Mouse (Mus musculus): ENCODE measurements at regions not wholly inside any gene's neighbourhood (a gene's known extent, or its start where the extent isn't known, plus 50 kb on each side); places are given as distances from the start of the nearest gene placed in this dataset.
A peak's percentile ranks its signal among the peaks of the same experiment; 100 is the strongest.
"Not testable (repeated sequence)": the region's sequence is repeated elsewhere in the genome, so short reads cannot be mapped to it uniquely, and the experiment has no call there.

DNA sequence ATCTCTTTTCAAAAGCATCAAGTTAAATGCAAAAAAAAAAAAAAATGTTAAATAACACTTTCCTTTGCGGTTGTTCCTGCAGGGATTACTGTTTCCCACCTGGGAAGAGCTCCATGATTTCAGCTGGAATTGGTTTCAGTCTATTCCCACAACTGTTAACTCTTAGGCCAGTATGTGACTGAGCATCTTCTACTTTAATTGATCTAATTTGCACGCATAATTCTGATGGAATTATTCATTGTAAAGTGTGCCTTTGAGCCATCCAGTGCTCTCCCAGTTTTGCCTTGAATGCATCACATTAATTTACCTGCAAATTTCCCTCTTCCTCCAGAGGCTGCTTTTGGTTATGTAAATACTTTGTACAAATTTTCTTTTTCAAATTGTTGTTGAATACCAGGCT is 114.4 kb upstream of the Bet1 start:
- ATAC-seq (ENCODE audit: low FRiP score) = no peak
- Histone ChIP-seq H3K27ac (ENCODE audit: low read depth, low read length) (no peak overlapping the region), H3K9me3 (ENCODE audit: control insufficient read depth, low read length) (no peaks in the 10 kb centered on the region), H3K4me2 (replicated peaks; ENCODE audit: low read depth, low read length) (no peak overlapping the region), H3K4me3 (ENCODE audit: low read depth, low read length) (no peak overlapping the region), H3K4me1 (replicated peaks; ENCODE audit: control insufficient read depth, insufficient read depth, low read length) (no peaks in the 10 kb centered on the region), H3K36me3 (ENCODE audit: control insufficient read depth, insufficient read depth, low read length) (no peaks in the 10 kb centered on the region), H3K27me3 (ENCODE audit: control insufficient read depth, insufficient read depth, low read length) (no peaks in the 10 kb centered on the region), H3K9ac (ENCODE audit: low read depth, low read length) (no peak overlapping the region)
- DNase-seq (ENCODE audit: low spot score) = no peak
- 66% methylated on average over 2 of the region's 2 CpGs for WGBS

DNA sequence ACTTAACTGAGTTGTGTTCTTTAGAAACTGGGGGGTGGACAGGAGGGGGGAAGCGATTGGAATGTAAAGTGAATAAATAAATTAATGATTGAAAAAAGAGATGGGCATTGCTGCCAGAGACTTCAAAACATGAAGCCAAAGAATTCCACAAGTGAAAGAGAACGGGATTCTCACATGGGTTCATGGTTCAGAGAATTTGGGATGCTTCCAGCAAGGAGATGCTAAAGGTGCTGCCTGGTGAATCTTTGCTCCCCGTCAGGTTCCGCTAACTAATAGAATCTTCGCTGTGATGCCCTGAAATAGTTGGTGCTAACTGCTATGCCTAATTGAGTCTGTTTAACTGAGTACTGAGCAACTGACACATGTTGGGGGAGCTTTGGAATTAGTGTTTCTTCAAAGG is 118.9 kb upstream of the Bet1 start:
- H3K4me2 ChIP-seq (replicated peaks; ENCODE audit: low read depth, low read length) = no peak overlapping the region
- 90% methylated on average over 5 of the region's 5 CpGs for WGBS
- H3K9ac ChIP-seq (ENCODE audit: low read depth, low read length) = no peak overlapping the region
- H3K27ac ChIP-seq (ENCODE audit: low read depth, low read length) = no peak overlapping the region
- H3K27me3 ChIP-seq (ENCODE audit: control insufficient read depth, insufficient read depth, low read length) = no peaks in the 10 kb centered on the region
- H3K9me3 ChIP-seq (ENCODE audit: control insufficient read depth, low read length) = no peaks in the 10 kb centered on the region
- H3K4me3 ChIP-seq (ENCODE audit: low read depth, low read length) = no peak overlapping the region
- DNase-seq (ENCODE audit: low spot score) (no peak), ATAC-seq (ENCODE audit: low FRiP score) (no peak)
- no peaks in the 10 kb centered on the region for H3K4me1 ChIP-seq (replicated peaks; ENCODE audit: control insufficient read depth, insufficient read depth, low read length)
- H3K36me3 ChIP-seq (ENCODE audit: control insufficient read depth, insufficient read depth, low read length) = no peaks in the 10 kb centered on the region

DNA sequence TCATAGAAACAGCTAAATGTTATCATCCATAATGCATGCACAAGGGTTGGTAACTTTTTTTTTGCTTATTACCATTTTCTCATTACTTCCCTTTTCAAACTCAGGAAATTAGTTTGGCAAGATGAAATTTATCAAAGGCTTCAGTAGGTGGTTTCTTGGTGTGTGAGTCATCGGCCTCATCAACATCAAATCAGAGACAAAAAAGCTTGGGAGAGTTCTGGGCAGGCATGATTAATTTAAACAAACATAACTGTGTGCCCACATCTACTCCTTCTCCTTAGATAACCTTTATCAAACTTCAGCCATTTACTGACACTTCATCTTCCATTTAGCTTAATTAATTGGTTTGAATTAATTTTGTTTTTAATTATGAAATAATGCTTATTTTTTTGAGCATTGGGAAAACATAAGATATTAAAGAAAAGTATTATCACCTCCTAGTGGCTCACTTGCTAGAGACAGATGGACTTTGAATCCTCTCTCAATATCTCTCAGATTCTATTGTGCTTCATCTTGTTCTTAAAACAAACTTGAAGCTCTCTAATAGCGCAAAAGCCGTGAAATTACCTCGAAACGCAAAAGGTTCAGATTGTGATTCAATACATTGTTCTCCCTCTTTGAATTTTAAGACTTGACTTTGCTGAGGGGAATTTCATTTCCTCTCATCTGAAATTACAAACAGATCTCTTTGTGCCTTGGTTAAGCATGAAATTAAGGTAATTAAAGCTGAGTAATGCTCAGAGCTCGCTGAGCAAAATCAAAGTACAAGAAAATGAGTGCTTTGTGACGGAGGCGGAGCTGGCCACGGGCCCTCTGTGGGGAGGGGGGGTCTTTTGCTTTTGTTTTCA is 158.7 kb upstream of the Bet1 start:
- no peaks in the 10 kb centered on the region for H3K36me3 ChIP-seq (ENCODE audit: control insufficient read depth, insufficient read depth, low read length)
- ATAC-seq (ENCODE audit: low FRiP score) (peak; percentile 79; the same call in 1 of the 2 replicates), DNase-seq (ENCODE audit: low spot score) (peak; percentile 10)
- H3K4me3 ChIP-seq (ENCODE audit: low read depth, low read length) = no peak overlapping the region
- H3K4me1 ChIP-seq (replicated peaks; ENCODE audit: control insufficient read depth, insufficient read depth, low read length) = no peaks in the 10 kb centered on the region
- no peak overlapping the region for H3K9ac ChIP-seq (ENCODE audit: low read depth, low read length)
- H3K4me2 ChIP-seq (replicated peaks; ENCODE audit: low read depth, low read length) = no peak overlapping the region
- no peaks in the 10 kb centered on the region for H3K9me3 ChIP-seq (ENCODE audit: control insufficient read depth, low read length)
- H3K27ac ChIP-seq (ENCODE audit: low read depth, low read length) = no peak overlapping the region
- WGBS = 43% methylated on average over 9 of the region's 9 CpGs
- H3K27me3 ChIP-seq (ENCODE audit: control insufficient read depth, insufficient read depth, low read length) = no peaks in the 10 kb centered on the region

DNA sequence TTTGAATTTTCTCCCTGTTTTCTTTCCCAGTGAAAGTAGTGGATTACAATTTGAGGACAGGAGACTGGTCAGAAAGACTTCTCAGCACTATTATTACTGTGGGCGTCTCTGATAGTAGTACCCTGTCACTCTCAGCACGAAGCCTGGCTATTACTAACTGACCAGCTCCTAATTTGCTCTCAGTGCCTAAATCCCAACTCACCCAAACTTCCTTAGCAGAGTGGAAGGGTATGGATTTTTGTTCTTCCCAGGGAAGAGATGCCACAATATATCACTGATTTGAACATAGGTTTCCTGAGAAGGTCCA is 159.3 kb upstream of the Bet1 start:
- Histone ChIP-seq H3K27me3 (ENCODE audit: control insufficient read depth, insufficient read depth, low read length) (no peaks in the 10 kb centered on the region), H3K9ac (ENCODE audit: low read depth, low read length) (no peak overlapping the region), H3K27ac (ENCODE audit: low read depth, low read length) (no peak overlapping the region), H3K9me3 (ENCODE audit: control insufficient read depth, low read length) (no peaks in the 10 kb centered on the region), H3K36me3 (ENCODE audit: control insufficient read depth, insufficient read depth, low read length) (no peaks in the 10 kb centered on the region), H3K4me1 (replicated peaks; ENCODE audit: control insufficient read depth, insufficient read depth, low read length) (no peaks in the 10 kb centered on the region), H3K4me3 (ENCODE audit: low read depth, low read length) (no peak overlapping the region), H3K4me2 (replicated peaks; ENCODE audit: low read depth, low read length) (no peak overlapping the region)
- WGBS = 49% methylated on average over 2 of the region's 2 CpGs
- peak; percentile 35; the same call in 1 of the 2 replicates for ATAC-seq (ENCODE audit: low FRiP score)
- DNase-seq (ENCODE audit: low spot score) = peak; percentile 2

DNA sequence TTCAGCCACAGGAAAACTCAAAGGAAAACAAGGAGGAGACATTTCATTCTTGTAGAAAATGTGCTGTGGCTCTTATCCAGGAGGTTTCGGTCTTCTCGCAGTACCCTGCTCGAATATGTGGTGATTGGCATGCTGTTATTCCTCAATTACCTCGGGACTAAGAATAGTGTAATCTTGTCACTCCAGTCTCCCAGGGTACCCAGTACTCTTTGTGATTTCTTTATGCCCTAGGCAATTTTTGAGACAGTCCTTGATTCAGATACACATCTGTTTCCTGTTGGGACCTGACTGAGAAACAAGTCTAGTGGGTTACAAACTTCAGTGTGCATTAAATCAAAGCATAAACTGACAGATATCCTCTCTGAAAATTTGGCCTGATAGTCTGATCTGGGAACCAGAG is 189.8 kb upstream of the Bet1 start:
- H3K27me3 ChIP-seq (ENCODE audit: control insufficient read depth, insufficient read depth, low read length) = no peaks in the 10 kb centered on the region
- no peak overlapping the region for H3K27ac ChIP-seq (ENCODE audit: low read depth, low read length)
- no peaks in the 10 kb centered on the region for H3K36me3 ChIP-seq (ENCODE audit: control insufficient read depth, insufficient read depth, low read length)
- no peak overlapping the region for H3K4me3 ChIP-seq (ENCODE audit: low read depth, low read length)
- H3K4me2 ChIP-seq (replicated peaks; ENCODE audit: low read depth, low read length) = no peak overlapping the region
- 66% methylated on average over 4 of the region's 4 CpGs for WGBS
- H3K9me3 ChIP-seq (ENCODE audit: control insufficient read depth, low read length) = no peaks in the 10 kb centered on the region
- ATAC-seq (ENCODE audit: low FRiP score) (no peak), DNase-seq (ENCODE audit: low spot score) (no peak)
- H3K9ac ChIP-seq (ENCODE audit: low read depth, low read length) = no peak overlapping the region
- no peaks in the 10 kb centered on the region for H3K4me1 ChIP-seq (replicated peaks; ENCODE audit: control insufficient read depth, insufficient read depth, low read length)

DNA sequence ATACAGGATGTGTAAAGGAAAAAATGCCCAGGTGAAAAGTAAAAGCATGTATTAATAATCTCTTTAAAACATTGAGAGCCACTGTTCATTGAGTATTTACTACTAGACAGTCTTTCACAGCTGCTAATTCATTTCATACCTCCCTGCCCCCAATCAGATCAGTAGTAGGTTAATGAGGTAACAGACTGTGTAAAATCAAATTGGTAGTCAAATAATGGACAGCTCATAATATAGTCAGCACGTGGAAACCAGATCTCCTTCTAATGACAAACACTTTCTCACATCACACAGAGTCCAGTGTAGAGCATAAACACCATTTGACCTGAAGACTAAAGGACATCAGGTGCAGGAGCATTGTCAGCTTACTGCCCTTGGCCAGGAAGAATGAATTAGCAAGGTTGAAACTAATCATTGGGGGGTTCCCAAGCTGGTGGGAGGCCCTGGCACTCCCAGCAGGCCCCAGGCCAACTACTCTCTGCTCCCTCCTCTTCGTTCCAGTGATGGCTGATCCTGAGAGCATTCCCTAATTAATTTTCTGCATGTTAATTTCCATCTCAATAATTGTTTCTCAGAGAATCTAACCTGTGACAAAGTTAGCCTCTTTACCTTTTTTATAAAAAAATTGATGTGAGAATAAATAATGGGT is 190.6 kb upstream of the Bet1 start:
- DNase-seq (ENCODE audit: low spot score) = peak; percentile 7
- H3K27ac ChIP-seq (ENCODE audit: low read depth, low read length) = no peak overlapping the region
- no peaks in the 10 kb centered on the region for H3K36me3 ChIP-seq (ENCODE audit: control insufficient read depth, insufficient read depth, low read length)
- no peak overlapping the region for H3K4me3 ChIP-seq (ENCODE audit: low read depth, low read length)
- WGBS = 49% methylated on average over 2 of the region's 2 CpGs
- H3K4me2 ChIP-seq (replicated peaks; ENCODE audit: low read depth, low read length) = no peak overlapping the region
- peak; percentile 65; the same call in 1 of the 2 replicates for ATAC-seq (ENCODE audit: low FRiP score)
- H3K9me3 ChIP-seq (ENCODE audit: control insufficient read depth, low read length) = no peaks in the 10 kb centered on the region
- H3K4me1 ChIP-seq (replicated peaks; ENCODE audit: control insufficient read depth, insufficient read depth, low read length) = no peaks in the 10 kb centered on the region
- no peak overlapping the region for H3K9ac ChIP-seq (ENCODE audit: low read depth, low read length)
- no peaks in the 10 kb centered on the region for H3K27me3 ChIP-seq (ENCODE audit: control insufficient read depth, insufficient read depth, low read length)

DNA sequence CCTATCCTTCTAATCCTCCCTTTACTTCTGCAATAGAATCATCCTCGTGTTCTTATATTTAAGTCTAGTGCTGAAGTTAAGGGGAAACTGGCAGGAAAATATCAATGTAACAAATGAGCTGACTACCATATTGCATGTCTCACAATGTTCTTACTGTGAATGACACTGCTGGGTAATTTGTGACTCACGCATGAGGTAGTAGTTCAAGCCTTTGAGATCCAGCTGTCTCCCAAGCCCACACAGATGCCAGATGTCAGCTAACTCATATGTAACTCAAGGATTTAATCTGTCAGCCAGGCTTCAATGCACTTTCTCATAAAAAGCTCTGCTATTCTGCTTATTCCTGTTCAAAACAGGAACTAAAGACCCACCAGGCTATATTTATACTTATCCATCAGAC is 204.6 kb upstream of the Bet1 start:
- WGBS = 83% methylated on average over 2 of the region's 2 CpGs
- ATAC-seq (ENCODE audit: low FRiP score) (no peak), DNase-seq (ENCODE audit: low spot score) (no peak)
- Histone ChIP-seq H3K9me3 (ENCODE audit: control insufficient read depth, low read length) (no peaks in the 10 kb centered on the region), H3K27me3 (ENCODE audit: control insufficient read depth, insufficient read depth, low read length) (no peaks in the 10 kb centered on the region), H3K9ac (ENCODE audit: low read depth, low read length) (no peak overlapping the region), H3K4me2 (replicated peaks; ENCODE audit: low read depth, low read length) (no peak overlapping the region), H3K4me3 (ENCODE audit: low read depth, low read length) (no peak overlapping the region), H3K4me1 (replicated peaks; ENCODE audit: control insufficient read depth, insufficient read depth, low read length) (no peaks in the 10 kb centered on the region), H3K36me3 (ENCODE audit: control insufficient read depth, insufficient read depth, low read length) (no peaks in the 10 kb centered on the region), H3K27ac (ENCODE audit: low read depth, low read length) (no peak overlapping the region)

DNA sequence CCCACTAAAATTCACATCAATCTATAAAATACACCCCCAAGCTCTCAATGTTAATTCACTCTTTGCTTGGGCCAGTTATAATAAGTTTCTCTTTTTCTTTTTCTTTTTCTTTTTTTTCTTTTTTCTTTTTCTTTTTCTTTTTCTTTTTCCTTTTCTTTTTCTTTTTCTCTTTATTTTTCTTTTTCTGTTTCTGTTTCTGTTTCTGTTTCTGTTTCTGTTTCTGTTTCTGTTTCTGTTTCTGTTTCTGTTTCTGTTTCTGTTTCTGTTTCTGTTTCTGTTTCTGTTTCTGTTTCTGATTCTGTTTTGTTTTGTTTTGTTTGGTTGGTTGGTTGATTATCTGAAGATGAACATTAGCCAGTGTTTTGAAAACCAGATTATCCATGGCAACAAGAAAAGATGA is 201.2 kb upstream of the Col1a2 start:
- H3K36me3 ChIP-seq (ENCODE audit: control insufficient read depth, insufficient read depth, low read length); H3K4me3 ChIP-seq (ENCODE audit: low read depth, low read length); H3K4me2 ChIP-seq (replicated peaks; ENCODE audit: low read depth, low read length); ATAC-seq (ENCODE audit: low FRiP score); H3K27ac ChIP-seq (ENCODE audit: low read depth, low read length); H3K9me3 ChIP-seq (ENCODE audit: control insufficient read depth, low read length); H3K9ac ChIP-seq (ENCODE audit: low read depth, low read length); H3K27me3 ChIP-seq (ENCODE audit: control insufficient read depth, insufficient read depth, low read length); DNase-seq (ENCODE audit: low spot score); H3K4me1 ChIP-seq (replicated peaks; ENCODE audit: control insufficient read depth, insufficient read depth, low read length): not testable (repeated sequence)

DNA sequence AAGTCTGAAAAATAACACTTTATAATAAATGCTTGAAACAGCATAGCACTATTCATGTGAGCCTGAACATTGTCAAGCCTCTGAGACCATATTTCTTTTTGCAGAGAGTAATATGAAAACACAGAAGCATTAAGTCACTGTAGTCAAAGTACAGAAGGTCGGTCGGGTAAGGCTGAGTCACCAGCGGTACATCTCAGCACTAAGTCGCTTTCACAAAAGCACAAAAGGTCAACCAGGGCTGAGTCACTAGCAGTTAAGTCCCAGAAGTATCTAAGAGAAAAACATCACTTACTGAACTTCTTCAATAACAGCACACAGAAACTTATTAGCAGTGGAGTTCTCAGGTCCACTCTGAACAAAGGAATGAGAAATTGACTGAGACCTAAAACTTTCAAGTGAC is 154.7 kb upstream of the Col1a2 start:
- Histone ChIP-seq H3K9ac (ENCODE audit: low read depth, low read length) (no peak overlapping the region), H3K9me3 (ENCODE audit: control insufficient read depth, low read length) (no peaks in the 10 kb centered on the region), H3K4me3 (ENCODE audit: low read depth, low read length) (no peak overlapping the region), H3K36me3 (ENCODE audit: control insufficient read depth, insufficient read depth, low read length) (no peaks in the 10 kb centered on the region), H3K27me3 (ENCODE audit: control insufficient read depth, insufficient read depth, low read length) (no peaks in the 10 kb centered on the region), H3K4me1 (replicated peaks; ENCODE audit: control insufficient read depth, insufficient read depth, low read length) (no peaks in the 10 kb centered on the region), H3K4me2 (replicated peaks; ENCODE audit: low read depth, low read length) (no peak overlapping the region), H3K27ac (ENCODE audit: low read depth, low read length) (no peak overlapping the region)
- WGBS = 95% methylated on average over 4 of the region's 4 CpGs
- no peak for DNase-seq (ENCODE audit: low spot score)
- ATAC-seq (ENCODE audit: low FRiP score) = no peak
